Mouse (Mus musculus) kidney, postnatal 0 days (tissue): Measurements from ENCODE around the gene Fgr. TPM values are rescaled to one million over a fixed set of nuclear protein-coding genes. Genes with fewer than 3 reads are reported as not detected.
"Not testable (repeated sequence)": the region's sequence is repeated elsewhere in the genome, so short reads cannot be mapped to it uniquely, and the experiment has no call there.

ENCODE experiments used
- ATAC-seq: fragments of 200-750 bp; cut with Nextera tagmentation; replicated peaks from 2 replicates; pipeline ENCODE4 v1.8.0; 2017; ENCODE audit warnings: low read depth, moderate number of reproducible peaks, moderate TSS enrichment, moderate library complexity; ENCODE audit not compliant: low FRiP score
- DNase-seq: peaks from one replicate; pipeline ENCODE4 v3.0.0-alpha.2; 2016; ENCODE audit warnings: low spot score
- H3K27ac ChIP-seq: fragments of 300-500 bp; sonication (generic); 2 replicates; pipeline ENCODE4 v1.5.1; 2014; ENCODE audit warnings: mild to moderate bottlenecking
- H3K27me3 ChIP-seq: fragments of 300-500 bp; sonication (generic); 2 replicates; pipeline ENCODE4 v1.6.1; 2014; ENCODE audit warnings: low read length, mixed read lengths; ENCODE audit not compliant: insufficient read depth
- H3K36me3 ChIP-seq: fragments of 300-500 bp; sonication (generic); 2 replicates; pipeline ENCODE4 v1.6.1; 2014; ENCODE audit warnings: low read length, mixed read lengths; ENCODE audit not compliant: insufficient read depth
- H3K4me1 ChIP-seq: fragments of 300-500 bp; sonication (generic); replicated peaks from 2 replicates; pipeline ENCODE4 v1.6.1; 2014; ENCODE audit warnings: antibody characterized with exemption, low read length, mixed read lengths; ENCODE audit not compliant: insufficient read depth
- H3K4me2 ChIP-seq: fragments of 300-500 bp; sonication (generic); 2 replicates; pipeline ENCODE4 v1.6.1; 2014; ENCODE audit warnings: mild to moderate bottlenecking, low read length, moderate library complexity, mixed read lengths
- H3K4me3 ChIP-seq: fragments of 300-500 bp; sonication (generic); replicated peaks from 2 replicates; pipeline ENCODE4 v1.5.1; 2014; ENCODE audit warnings: low read depth, low read length
- H3K9ac ChIP-seq: fragments of 300-500 bp; sonication (generic); 2 replicates; pipeline ENCODE4 v1.6.1; 2014; ENCODE audit warnings: low read depth, low read length
- H3K9me3 ChIP-seq: fragments of 300-500 bp; sonication (generic); replicated peaks from 2 replicates; pipeline ENCODE4 v1.6.1; 2016; ENCODE audit warnings: low read length, inconsistent platforms, mixed read lengths
- CTCF ChIP-seq: IDR thresholded peaks from 2 replicates; pipeline ENCODE4 v1.5.1; 2016; ENCODE audit warnings: antibody characterized with exemption, low read depth, mild to moderate bottlenecking, moderate library complexity
- WGBS: fragments of 180-500 bp; shearing (Covaris S2); extraction: QIAGEN DNeasy Blood & Tissue Kit; methylation state at CpG from one replicate; pipeline ENCODE4 v1.1.7; 2014; 5-methylcytosine and 5-hydroxymethylcytosine counted together
- polyA plus RNA-seq: library from polyadenylated mRNA; unstranded; fragments of >200 nt; fragmentation: Nextera tagmentation; extraction: Ambion mirVana; gene quantifications from 2 replicates; pipeline ENCODE4 v1.2.1, GENCODE M21; 2015

Fgr gene
- polyA plus RNA-seq, 1 experiment from 2014 or later: 0.51 TPM

- no peak overlapping the region for H3K4me2 ChIP-seq
Observed at GRCm38 (mm10) chr4:133002896-133003295, 29.0 kb downstream of the Fgr start.

GRCm38 (mm10) chr4:133003316-133004018 lies 29.6 kb downstream of the Fgr start:
- no peak for ATAC-seq
- TF ChIP-seq CTCF: no peak
- Histone ChIP-seq H3K9ac (no peak overlapping the region), H3K36me3 (no peaks in the 10 kb centered on the region), H3K27me3 (no peaks in the 10 kb centered on the region), H3K4me3 (no peak overlapping the region), H3K9me3 (no peaks in the 10 kb centered on the region), H3K27ac (no peak overlapping the region), H3K4me2 (no peak overlapping the region), H3K4me1 (peaks cover 4% of the 10 kb centered on the region)
- WGBS: 52% methylated on average over 21 of the region's 21 CpGs
- no peak for DNase-seq

More at GRCm38 (mm10) chr4:133002896-133003295, 29.0 kb downstream of the Fgr start:
- WGBS: 40% methylated on average over 10 of the region's 10 CpGs
- ATAC-seq (no peak), DNase-seq (no peak)
- Histone ChIP-seq H3K36me3 (no peaks in the 10 kb centered on the region), H3K27me3 (no peaks in the 10 kb centered on the region), H3K4me1 (peaks cover under 1% of the 10 kb centered on the region), H3K4me3 (no peak overlapping the region), H3K9ac (no peak overlapping the region), H3K27ac (no peak overlapping the region), H3K9me3 (no peaks in the 10 kb centered on the region)
- TF ChIP-seq CTCF: no peak

GRCm38 (mm10) chr4:133005233-133005632 lies 31.3 kb downstream of the Fgr start:
- Histone ChIP-seq H3K4me2 (no peak overlapping the region), H3K4me1 (peaks cover 4% of the 10 kb centered on the region), H3K9ac (no peak overlapping the region), H3K36me3 (no peaks in the 10 kb centered on the region), H3K4me3 (no peak overlapping the region), H3K27me3 (no peaks in the 10 kb centered on the region), H3K9me3 (no peaks in the 10 kb centered on the region), H3K27ac (no peak overlapping the region)
- DNase-seq (peak; percentile 92), ATAC-seq (no peak; the same call in 1 of the 2 replicates)
- peak; percentile 100 for TF ChIP-seq CTCF
- WGBS: 9% methylated on average over 3 of the region's 3 CpGs

GRCm38 (mm10) chr4:133005885-133006451 lies 32.1 kb downstream of the Fgr start:
- not testable (repeated sequence) for H3K4me1 ChIP-seq, H3K4me2 ChIP-seq, H3K9me3 ChIP-seq, H3K9ac ChIP-seq, H3K27me3 ChIP-seq, DNase-seq, H3K27ac ChIP-seq, ATAC-seq, H3K36me3 ChIP-seq, H3K4me3 ChIP-seq
- 26% methylated on average over 6 of the region's 6 CpGs for WGBS

- no peak; the same call in 1 of the 2 replicates for ATAC-seq
- H3K9me3 ChIP-seq: no peaks in the 10 kb centered on the region
- H3K4me1 ChIP-seq: peaks cover 4% of the 10 kb centered on the region
- no peaks in the 10 kb centered on the region for H3K27me3 ChIP-seq
- no peak overlapping the region for H3K4me2 ChIP-seq
- 0 out of 2 replicates have a peak overlapping the region, but pooled peaks have one; percentile 18 for H3K9ac ChIP-seq
- WGBS: 26% methylated on average over 15 of the region's 15 CpGs
- H3K27ac ChIP-seq: no peak overlapping the region
- TF ChIP-seq CTCF: no peak
- no peak overlapping the region for H3K4me3 ChIP-seq
- H3K36me3 ChIP-seq: no peaks in the 10 kb centered on the region
- no peak for DNase-seq
Observed at GRCm38 (mm10) chr4:133007513-133008380, 33.9 kb downstream of the Fgr start.

GRCm38 (mm10) chr4:133009131-133009530 lies 35.2 kb downstream of the Fgr start:
- WGBS: under 1% methylated on average over 4 of the region's 4 CpGs
- no peak overlapping the region for H3K4me2 ChIP-seq
- peak; percentile 84 for DNase-seq
- H3K4me1 ChIP-seq: peaks cover 14% of the 10 kb centered on the region
- H3K9me3 ChIP-seq: no peaks in the 10 kb centered on the region
- ATAC-seq: no peak
- peak; percentile 92 for TF ChIP-seq CTCF
- H3K27ac ChIP-seq: no peak overlapping the region
- no peaks in the 10 kb centered on the region for H3K36me3 ChIP-seq
- no peak overlapping the region for H3K4me3 ChIP-seq
- no peaks in the 10 kb centered on the region for H3K27me3 ChIP-seq
- no peak overlapping the region for H3K9ac ChIP-seq
